Mouse (Mus musculus): Measurements from ENCODE around the gene Gm20661. TPM values are rescaled to one million over a fixed set of nuclear protein-coding genes. Genes with fewer than 3 reads are reported as not detected.
"Not testable (repeated sequence)": the region's sequence is repeated elsewhere in the genome, so short reads cannot be mapped to it uniquely, and the experiment has no call there.

Gene Gm20661
- total RNA-seq, 2 experiments from 2014 or later = 1.4 TPM

GRCm38 (mm10) chr9:107996049-107996448 is 13.2 kb downstream of the Gm20661 start, which contains the start of gene Gm20662:
Gene Gm20662, plus strand, starts transcription at chr9:107996349.
- no peak for DNase-seq (ENCODE audit: low spot score in 2 of 2)

- peak; percentile 100 for DNase-seq (ENCODE audit: low spot score in 2 of 2)
Measured at GRCm38 (mm10) chr9:108001922-108002770, 19.3 kb downstream of the Gm20661 start, which contains the start of gene Ip6k1. Gene Ip6k1, plus strand, starts transcription at chr9:108002501.

- DNase-seq (ENCODE audit: low spot score in 2 of 2) = no peak
Measured at GRCm38 (mm10) chr9:108002778-108003530, 20.1 kb downstream of the Gm20661 start.

DNA sequence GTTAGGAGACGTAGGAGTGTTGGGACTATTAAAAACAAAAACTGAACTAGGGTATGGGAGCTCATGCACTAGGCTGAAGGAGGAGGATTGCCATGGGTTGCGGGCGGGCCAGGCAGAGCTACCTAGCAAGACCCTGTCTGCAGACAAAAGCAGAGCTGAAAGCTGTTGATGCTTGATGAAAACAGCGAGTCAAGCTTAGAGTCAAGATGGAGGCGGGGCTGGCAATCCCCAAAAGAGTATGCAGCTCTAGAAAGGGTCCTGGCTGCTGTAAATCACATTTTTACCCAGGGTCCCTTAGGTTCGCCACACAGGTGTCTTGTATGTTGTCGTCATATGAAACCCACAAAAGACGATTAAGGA is 20.7 kb downstream of the Gm20661 start:
- DNase-seq (ENCODE audit: low spot score in 2 of 2) = peak in 1 of 2 experiments; percentile 20

GRCm38 (mm10) chr9:108008041-108008440 is 25.2 kb downstream of the Gm20661 start:
- DNase-seq (ENCODE audit: low spot score in 2 of 2) = no peak

DNA sequence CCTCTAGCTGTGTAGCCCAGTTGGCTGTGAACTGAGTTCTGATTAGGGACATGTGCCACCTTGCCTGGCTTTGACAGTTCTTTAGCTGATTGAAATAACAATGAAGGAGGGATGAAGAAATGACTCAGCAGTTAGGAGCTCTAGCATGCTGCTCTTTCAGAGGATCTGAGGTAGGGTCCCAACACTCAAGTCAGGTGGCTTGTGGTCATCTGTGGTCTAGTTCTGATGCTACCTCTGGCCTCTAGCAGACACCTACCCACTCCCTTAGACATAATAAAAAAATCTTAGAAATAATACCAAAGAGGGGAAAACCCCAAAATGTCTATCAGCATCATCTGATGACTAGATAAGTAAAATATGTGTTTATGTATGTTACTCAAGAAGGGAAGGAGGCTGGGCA is 27.5 kb downstream of the Gm20661 start:
- DNase-seq (ENCODE audit: low spot score in 2 of 2) = no peak

GRCm38 (mm10) chr9:108013577-108013976 is 30.7 kb downstream of the Gm20661 start:
- DNase-seq (ENCODE audit: low spot score in 2 of 2) = not testable (repeated sequence)

DNA sequence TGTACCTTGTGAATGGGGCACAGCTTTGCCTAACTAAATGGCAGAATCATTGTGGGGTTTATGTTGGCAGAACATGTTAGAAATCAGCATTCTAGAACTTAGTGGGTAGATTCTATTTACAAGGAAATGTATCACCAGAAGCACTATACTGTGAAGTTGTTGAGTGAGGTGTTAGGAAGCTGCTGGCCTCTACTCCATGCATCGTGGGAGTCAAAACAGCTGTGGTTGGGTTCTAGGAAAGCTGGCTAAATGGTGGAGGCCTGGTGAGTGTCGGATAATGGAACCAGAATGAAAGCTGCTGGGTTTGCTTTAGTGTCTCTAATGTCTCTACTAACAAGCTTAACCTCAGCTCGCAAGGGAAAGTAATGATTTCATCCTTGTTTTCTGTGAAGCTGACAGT is 34.3 kb downstream of the Gm20661 start:
- no peak for DNase-seq (ENCODE audit: low spot score in 2 of 2)

- DNase-seq (ENCODE audit: low spot score in 2 of 2) = no peak
Measured at GRCm38 (mm10) chr9:108020741-108021140, 37.9 kb downstream of the Gm20661 start.

- no peak for DNase-seq (ENCODE audit: low spot score in 2 of 2)
Measured at GRCm38 (mm10) chr9:108023216-108023615, 40.4 kb downstream of the Gm20661 start.

DNA sequence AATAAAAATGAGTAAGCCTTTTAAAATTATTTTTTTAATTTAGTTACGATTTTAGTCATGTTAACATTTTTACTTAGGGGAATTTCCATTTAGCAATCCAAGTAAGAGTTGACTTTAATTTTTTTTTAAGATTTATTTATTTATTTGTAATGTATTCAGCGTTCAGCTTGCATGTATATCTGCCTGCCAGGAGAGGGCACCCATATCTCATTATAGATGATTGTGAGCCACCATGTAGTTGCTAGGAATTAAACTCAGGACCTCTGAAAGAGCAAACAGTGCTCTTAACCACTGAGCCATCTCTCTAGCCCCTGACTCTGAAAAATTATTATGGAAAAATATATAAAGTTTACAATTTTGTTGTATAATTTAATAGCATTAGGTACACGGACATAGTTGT is 43.7 kb downstream of the Gm20661 start:
- no peak for DNase-seq (ENCODE audit: low spot score in 2 of 2)

DNA sequence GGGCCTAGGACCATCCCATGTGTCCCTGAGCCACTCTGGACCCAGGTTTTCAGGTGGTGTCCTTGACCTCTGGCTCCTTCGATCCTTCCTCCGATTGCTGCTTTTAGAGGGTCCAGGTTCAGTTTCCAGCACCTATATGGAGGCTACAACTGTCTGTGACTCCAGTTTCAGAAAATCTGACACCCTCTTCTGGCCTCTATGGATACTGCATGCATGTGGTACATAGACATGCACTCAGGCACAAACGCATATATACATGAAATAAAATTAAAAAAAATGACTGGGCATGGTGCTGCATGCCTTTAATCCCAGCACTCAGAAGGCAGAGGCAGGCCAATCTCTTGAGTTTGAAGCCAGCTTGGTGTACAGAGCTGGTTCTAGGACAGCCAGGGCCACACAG is 45.0 kb downstream of the Gm20661 start:
- no peak for DNase-seq (ENCODE audit: low spot score in 2 of 2)

GRCm38 (mm10) chr9:108032126-108032525 is 49.3 kb downstream of the Gm20661 start:
- DNase-seq (ENCODE audit: low spot score in 2 of 2) = no peak

GRCm38 (mm10) chr9:108035331-108036156 is 52.7 kb downstream of the Gm20661 start:
- DNase-seq (ENCODE audit: low spot score in 2 of 2) = no peak

Other genes with a start within 250 kb of the Gm20661 start
- gene Rbm5, start 212.1 kb upstream of the Gm20661 start, total RNA-seq (2021) = 100 to 1,000 TPM; 159 to 181 TPM
- 10 to 100 TPM; 59.4 to 68.4 TPM for gene Rbm6, start 109.8 kb upstream of the Gm20661 start, total RNA-seq (2021)
- gene Mon1a, start 94.9 kb upstream of the Gm20661 start, total RNA-seq (2021) = 10 to 100 TPM; 15.4 TPM
- 1 to 10 TPM; 4.2 to 7.2 TPM for gene Mst1r, start 76.2 kb upstream of the Gm20661 start, total RNA-seq (2021)
- gene Actl11, start 54.6 kb upstream of the Gm20661 start, total RNA-seq (2021) = not detected
- gene Camkv, start 47.4 kb upstream of the Gm20661 start, total RNA-seq (2021) = 100 to 1,000 TPM; 441 to 473 TPM
- gene Traip, start 32.9 kb upstream of the Gm20661 start, total RNA-seq (2021) = 10 to 100 TPM; 19.6 to 25.9 TPM
- gene Uba7, start 7.6 kb upstream of the Gm20661 start, total RNA-seq (2021) = 1 to 10 TPM; 3.7 to 4.1 TPM
- gene Inka1, start 2.8 kb downstream of the Gm20661 start, total RNA-seq (2021) = 10 to 100 TPM in 1 of 2 experiments, 1 to 10 TPM in 1; 10.0 to 10.3 TPM
- gene Cdhr4, start 9.4 kb downstream of the Gm20661 start, total RNA-seq (2021) = 1 to 10 TPM; 4.1 to 4.9 TPM
- gene Gm20662, start 13.3 kb downstream of the Gm20661 start, total RNA-seq (2021) = 1 to 10 TPM in 1 of 2 experiments, not detected in 1; 1.1 TPM
- 100 to 1,000 TPM; 159 to 163 TPM for gene Ip6k1, start 19.4 kb downstream of the Gm20661 start, total RNA-seq (2021)
- gene Gmppb, start 66.2 kb downstream of the Gm20661 start, total RNA-seq (2021) = 10 to 100 TPM; 16.0 to 18.3 TPM
- 1 to 10 TPM; 2.0 to 2.1 TPM for gene Amigo3, start 70.1 kb downstream of the Gm20661 start, total RNA-seq (2021)
- gene Mst1, start 97.4 kb downstream of the Gm20661 start, total RNA-seq (2021) = not detected
- 10 to 100 TPM; 82.4 to 90.0 TPM for gene Rnf123, start 100.3 kb downstream of the Gm20661 start, total RNA-seq (2021)
- gene Apeh, start 111.5 kb downstream of the Gm20661 start, total RNA-seq (2021) = 10 to 100 TPM; 41.0 to 46.7 TPM
- gene Bsn, start 207.3 kb downstream of the Gm20661 start, total RNA-seq (2021) = 100 to 1,000 TPM; 129 to 137 TPM

All from layer of hippocampus, postnatal 10 days (tissue).